Mouse (Mus musculus): ENCODE results near the gene Ptpru.

The Ptpru gene

DNA sequence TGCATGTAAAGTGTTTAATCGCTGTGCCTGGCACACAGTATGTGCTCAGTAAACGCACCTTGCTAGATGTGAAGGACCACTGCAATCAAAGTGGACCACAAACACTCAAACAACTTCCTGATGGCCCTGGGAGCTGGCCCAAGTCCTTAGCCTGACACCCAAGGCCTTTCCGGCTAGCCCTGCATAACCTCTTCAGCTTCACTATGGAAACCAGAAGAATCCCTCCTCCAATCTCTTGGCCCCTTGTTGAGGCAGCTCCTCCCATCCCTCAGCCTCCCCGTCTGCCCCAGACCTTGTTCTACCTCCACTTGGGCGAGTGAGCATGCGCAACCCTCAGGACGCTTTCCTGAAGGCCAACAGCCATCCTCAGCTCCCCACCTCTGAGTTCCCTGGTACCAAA, 51.3 kb downstream of the Ptpru start:
- in situ Hi-C loops (cut with MboI, MseI) = no loop called here

DNA sequence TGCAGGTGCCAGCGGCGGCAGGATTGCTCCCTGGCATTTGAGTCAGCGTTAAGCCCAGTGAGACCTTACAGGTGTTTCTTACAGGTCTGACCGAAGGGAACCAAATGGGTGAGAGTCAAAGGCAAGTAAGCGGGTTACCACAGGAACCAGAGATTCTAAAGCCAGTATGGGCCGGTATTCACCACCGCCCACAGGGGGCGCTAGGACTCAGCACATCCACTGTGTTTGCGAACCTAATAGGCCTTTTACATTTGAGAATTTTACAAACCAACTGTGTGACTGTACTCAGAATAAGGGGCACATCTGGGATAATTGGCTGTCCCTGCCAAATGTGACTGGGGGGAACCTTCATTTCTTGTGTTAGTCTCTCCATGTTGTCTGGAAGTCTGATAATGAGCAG, 54.1 kb downstream of the Ptpru start:
- in situ Hi-C loops (cut with MboI, MseI) = no loop called here

DNA sequence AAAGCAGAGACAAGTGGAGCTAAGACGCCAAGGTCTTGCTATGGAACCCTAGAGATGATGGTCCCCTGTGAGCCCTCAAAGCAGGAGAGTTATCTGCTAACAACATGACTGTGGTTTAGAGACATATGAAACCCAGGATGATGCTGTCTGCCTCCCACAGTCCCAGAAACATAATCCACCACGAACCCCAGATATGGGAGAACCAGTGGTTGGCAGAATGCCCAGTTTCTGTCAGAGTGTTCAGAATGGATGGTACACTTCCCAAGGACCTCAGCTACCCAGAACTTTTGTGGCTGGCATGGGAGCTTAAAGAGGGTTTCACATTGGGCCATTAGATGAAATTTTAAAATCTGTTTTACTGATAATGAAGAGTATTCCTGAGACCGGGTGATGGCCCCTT, 57.1 kb downstream of the Ptpru start:
- in situ Hi-C loops (cut with MboI, MseI) = no loop called here

DNA sequence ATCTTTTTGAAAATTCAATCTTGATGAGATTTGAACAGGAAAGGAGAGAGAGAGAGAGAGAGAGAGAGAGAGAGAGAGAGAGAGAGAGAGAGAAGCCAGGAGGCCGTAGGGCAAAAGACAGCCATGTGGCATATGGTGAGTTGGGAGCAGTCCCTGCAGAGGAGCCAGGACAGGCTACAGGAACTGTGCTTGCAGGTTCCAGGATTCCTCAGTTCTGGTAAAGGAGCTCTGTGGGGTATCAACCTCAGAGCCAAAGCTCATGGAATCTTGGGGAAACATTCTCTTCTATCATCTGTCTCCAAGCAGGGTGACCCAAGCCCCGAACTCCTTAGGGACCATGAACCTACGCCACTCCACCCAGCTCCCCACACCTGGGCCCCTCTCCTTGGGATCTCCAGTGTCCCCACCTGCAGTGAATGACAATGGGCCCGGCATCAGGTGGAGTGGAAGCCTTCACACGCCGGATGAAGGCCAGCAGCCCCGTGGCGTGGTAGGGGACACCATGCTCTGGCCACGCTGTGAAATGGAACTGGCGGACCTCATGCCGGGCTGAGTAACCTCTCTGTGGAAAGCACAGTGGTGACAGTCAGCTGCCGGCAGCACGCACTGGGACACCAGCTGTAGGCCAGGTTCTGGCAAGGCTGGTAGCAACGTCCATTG, 59.3 kb downstream of the Ptpru start:
- in situ Hi-C loops (cut with MboI, MseI) = no loop called here

DNA sequence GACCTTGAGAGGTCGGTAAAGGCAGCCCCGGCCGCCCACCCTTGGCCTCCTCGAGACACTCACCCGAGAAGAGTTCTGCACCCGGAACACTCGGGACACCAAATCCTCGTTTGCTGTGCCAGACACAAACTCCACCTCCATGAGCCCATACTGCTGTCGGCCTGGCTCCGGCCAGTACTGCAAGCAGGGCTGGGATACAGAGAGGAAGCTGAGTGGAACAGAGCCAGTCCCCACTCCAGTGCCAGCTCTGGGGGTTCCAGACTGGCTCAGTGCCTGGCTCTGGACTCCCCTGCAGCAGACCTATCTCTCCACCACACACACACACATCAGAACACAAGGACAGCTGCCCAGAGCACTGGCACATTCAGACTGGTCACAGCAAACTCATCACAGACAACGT, 66.7 kb downstream of the Ptpru start:
- in situ Hi-C loops (cut with MboI, MseI) = no loop called here

DNA sequence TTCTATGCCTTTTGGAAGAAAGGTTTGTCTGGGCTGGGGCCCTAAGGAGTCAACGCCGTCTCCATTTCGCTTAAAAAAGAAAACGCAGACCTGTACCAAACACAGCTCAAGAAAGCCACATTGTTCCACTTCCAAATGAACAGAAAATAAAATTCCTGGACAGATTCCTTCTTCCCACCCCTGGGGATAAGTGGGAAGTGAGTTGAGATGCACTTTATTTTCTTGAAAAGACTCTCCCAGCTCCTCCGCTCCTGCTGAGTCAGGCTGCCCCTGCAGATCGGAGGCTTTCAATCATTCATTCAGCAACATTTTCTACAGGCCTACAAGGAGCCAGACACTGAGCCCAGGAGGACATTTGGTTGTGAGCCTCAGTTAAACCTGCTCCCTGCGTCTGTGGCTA, 74.2 kb downstream of the Ptpru start:
- in situ Hi-C loops (cut with MboI, MseI) = no loop called here

DNA sequence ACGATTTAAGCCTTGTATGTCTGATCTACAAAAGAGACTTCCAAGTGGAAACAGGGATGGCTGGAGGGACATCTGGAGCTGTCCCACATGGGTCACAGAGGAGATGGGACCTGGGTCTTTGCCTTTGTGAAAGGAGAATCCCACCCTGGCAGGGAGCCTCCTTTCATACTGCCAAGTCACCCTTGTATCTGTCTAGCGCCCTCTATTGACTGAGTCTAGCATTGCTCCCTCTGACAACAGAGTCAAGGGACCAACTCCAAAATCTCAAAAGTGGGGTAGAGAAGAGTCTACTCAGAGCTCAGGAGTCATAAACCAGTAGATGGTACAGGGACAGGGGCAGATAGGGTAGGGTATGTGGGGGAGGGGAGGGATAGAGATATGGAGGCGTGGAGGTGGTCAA, 74.6 kb downstream of the Ptpru start:
- in situ Hi-C loops (cut with MboI, MseI) = no loop called here

DNA sequence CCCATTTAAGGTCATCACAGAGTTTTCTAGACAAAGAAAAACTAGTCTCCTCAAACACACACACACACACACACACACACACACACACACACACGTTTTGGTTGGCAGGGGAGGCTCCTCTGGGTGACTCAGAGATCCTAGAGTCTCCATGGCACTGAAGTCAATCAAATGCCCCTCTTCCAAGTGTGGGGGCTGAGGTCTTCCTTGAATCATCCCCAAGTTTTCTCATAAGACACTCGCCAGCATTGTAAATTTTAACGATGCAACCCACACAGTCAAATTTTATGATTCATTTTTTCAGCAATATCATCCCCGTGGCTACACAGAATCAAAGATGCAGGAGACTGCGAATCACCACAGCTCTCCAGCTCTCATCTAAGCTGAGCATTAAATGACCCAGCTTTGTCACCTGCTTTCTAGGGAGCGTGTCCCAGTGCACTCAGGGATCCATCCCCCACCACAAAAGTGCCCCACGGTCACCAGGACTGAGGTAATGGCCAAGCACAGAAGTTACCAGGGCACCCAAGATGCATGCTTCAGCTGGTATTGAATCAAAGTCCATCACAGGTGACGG, 75.8 kb downstream of the Ptpru start:
- in situ Hi-C loops (cut with MboI, MseI) = no loop called here

DNA sequence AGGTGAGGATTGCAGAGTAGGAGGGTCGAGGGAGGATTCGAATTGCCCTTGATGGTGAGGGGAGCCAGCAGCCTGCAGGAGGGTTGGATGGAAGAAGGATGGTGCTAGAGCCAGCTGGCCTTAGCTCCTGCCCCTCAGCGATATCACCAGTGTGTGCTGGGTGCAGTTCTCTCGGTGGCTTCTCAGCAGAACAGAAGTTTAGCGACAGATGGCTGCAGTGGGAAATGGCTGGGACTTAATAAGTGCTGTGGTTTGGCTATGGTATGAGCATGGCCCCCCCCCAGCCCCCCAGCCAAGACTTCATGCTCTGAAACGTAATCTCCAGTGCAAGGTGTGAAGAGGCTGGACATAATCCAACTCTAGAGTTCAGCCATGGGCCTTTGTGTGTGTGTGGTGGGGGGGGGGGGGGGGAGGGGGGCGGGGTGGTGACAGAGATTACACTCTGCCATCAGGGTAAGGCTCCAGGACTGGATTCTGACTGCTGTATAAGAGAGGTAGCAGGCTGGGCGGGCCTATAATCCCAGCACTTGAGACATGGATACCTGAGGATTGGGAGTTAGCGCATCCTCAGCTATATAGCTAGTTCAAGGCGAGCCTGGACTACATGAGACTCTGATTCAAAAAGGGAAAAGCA, 85.8 kb downstream of the Ptpru start:
- in situ Hi-C loops (cut with MboI, MseI) = no loop called here

DNA sequence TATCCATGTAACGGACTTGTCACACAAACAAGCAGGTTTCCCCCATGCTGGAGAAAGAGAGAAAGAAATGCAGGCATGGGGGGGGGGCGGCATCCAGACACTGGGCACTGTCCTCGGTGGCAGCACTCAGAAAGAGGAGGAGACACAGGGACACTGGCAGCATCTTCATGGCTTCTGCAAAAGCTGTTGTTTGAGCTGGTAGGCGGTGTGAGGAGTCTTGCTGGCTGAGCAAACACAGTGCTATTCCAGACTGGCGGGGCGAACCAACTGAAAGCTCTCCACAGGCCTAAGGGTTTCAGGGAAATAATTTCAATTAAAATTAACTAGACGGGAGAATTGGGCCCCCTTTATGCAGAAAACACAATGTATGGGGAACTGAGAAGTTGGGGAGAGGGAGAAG, 86.5 kb downstream of the Ptpru start:
- in situ Hi-C loops (cut with MboI, MseI) = no loop called here

DNA sequence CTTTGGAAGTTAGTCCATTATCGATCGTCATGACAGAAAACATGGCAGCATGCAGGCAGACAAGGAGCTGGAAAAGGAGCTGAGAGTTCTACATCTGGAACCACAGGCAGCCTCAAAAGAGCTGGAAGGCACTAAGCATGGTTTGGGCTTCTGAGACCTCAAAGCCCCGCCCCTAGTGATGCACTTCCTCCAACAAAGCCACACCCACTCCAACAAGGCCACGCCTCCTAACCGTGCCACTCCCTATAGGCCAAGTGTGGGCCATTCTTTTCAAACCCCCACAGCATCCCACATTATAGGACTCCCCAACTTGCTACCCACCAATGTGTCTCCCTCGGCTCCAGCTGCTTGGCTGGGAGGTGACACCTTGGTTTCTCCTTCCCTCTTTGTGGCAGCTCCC, 88.3 kb downstream of the Ptpru start:
- in situ Hi-C loops (cut with MboI, MseI) = no loop called here

DNA sequence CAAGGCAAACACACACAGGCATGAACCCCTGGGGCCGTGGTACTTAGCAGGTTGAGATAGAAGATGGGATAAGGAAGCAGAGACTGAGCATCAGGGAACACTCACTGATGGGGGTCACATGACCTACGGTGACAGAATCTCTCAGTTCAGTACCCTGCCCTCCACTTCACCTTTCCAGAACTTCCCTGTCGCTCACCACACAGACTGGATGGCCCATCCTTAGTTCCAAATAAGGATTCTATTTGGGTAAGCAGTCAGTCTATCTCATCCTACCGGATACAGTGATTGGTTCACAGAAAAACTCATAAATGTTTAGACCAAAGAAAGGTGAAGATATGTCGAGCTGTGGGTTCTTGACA, 93.4 kb downstream of the Ptpru start:
- in situ Hi-C loops (cut with MboI, MseI) = no loop called here

DNA sequence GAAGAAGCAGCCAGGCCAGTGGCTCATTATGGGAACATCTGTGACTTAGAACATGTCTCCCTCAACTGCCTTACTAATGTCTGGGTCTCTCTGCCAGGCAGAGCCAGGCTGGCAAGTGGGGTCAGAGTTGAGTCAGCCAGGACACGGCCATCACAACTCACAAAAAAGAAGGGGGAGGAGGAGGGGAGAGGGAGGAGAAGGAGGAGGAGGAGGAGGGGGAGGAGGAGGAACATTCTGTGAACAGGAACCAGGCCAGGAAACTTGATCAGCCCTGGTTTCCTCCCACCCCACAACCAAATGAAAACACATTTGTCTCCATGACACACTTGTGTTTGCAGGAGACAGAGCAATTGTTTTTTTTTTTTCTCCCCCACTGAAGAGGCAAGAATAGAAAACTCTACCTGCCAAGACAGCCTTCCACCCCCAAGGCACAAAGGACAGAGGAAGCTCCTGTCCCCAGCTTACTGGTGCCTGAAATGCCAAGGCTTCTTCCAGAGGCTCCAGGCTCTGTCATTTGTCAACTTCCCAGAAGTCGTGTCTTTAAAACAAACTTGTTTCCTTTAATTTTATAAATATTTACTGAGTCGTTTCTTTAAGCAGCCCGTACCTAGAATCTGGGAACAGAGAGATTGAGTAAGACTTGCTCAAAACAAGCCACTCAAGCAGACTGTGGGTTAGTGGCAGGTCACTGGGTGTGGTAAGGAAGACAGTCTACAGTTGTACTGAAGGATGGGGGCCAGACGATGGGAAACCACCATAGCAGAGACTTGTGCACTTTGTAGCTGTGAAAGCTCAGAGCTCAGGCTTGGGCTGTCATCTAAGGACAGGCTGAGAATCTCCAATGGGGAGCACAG, 94.0 kb downstream of the Ptpru start:
- in situ Hi-C loops (cut with MboI, MseI) = no loop called here

DNA sequence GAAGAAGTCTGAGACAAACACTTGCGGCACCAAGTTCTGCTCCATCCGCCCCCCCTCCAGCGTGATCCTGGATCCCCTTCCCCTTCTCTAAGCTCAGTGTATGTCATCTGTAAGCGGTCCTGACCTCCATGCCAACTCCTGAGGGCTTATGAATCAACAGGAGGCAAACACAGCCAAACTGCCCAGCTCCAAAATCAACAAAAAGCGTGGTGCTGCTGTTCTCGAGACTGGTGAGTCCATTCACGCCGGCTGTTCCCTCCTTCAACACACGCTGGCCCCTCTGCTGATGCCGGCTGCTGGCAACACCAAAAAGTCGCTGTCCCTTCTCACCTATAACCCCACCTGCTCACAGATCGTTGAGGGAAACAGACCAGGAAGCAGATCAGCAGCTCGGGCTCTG, 95.1 kb downstream of the Ptpru start:
- in situ Hi-C loops (cut with MboI, MseI) = no loop called here

DNA sequence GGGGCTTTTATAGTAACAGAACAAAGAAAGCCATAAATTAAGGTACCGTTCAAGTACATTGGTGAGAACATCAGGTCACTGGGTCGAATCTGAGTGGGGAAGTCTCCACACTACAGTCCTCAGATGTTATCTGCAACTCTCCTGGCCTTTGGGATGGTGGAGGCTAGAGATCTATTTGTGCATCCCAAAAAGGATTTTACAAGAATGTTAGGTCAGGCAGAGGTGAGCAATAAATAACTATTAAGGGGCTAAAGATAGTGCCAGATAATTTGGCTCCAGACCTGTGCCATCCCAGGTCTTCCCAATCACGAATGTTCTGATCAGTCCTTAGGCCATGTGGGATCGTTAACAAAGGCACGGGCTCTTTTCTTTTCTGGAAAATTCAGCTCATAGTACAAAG, 97.5 kb downstream of the Ptpru start:
- in situ Hi-C loops (cut with MboI, MseI) = no loop called here

DNA sequence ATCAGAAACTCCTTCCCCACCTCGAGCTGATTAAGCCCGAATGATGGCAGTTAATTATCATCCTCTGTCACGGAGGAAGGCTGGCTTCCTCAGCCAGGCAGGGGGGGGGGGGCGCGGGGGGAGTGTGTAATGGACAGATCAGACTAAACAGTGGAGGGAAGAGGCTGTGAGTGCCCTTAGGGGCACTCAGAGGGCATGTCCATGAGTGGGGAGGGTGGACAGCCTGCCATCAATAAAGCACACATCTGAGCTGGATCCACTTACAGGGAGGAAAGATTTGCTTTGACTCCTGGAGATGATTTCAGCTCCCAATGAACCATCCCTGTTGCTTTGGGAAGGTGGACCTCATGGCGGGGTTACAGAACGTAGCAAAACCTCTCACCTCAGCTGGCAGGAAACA, 109.5 kb downstream of the Ptpru start:
- in situ Hi-C loops (cut with MboI, MseI) = no loop called here

DNA sequence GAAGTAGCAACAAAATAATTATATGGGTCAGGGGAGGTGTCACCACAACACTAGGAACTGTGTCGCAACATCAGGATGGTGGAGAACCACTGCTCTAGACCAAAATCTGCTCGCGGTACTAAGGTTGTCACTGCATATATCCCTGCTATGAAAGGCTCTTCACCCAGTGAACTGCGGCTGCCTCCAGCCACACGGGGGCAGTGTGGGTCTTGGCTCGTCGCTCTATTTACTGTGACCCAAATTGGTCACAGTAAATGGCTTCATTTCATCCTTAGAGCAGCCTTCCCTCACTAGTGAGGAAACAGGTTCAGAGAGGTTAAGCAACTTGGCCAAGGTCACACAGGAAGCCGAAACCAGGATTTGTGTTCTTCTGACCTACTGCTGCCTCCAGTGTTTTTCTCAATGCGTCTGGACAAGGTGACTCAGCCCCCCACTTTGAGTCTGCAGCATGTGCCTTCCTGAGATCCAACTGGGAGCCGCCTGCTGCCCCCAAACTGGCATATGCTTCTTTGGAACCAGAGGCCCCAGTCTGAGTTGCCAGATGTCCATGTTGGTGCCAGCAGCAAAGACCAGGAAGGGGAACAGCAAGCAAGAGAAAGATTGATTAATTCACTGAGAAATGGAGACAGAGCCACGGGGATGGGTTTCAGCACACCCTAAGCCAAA, 114.5 kb downstream of the Ptpru start:
- in situ Hi-C loops (cut with MboI, MseI) = no loop called here

DNA sequence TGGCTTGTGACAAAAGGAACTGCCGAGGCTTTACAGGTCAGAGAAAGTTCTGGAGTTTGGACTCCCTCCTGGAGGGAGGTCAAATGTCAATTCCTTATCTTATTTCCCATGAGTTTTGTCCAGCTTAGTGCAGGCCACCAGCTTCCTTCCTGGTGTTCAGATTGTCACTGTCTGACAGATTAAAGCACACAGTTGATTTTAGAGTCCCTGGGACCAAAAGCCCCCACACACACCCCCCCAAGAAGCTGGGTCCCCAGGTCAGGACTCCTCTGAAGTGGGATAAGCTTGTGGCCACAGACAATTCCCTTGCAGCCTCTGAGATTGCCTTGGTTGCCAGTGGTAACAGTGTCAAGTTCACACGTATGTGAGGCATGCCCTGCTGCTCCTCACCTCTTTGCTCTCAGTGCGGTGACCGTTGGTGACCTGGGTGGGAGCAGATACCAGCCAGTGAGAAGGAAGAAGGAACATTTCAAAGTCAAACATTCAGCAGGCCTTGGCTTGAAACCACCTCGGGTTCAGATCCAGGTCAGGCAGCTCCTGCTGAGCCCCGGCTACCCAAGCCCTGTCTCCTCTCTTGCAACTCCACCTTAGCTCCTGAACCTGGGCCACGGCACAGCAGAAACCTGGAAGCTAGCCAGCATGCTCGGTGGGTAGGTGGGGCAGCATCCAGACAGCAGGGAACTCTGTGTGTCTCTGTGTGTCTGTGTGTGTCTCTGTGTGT, 115.8 kb downstream of the Ptpru start:
- in situ Hi-C loops (cut with MboI, MseI) = no loop called here

DNA sequence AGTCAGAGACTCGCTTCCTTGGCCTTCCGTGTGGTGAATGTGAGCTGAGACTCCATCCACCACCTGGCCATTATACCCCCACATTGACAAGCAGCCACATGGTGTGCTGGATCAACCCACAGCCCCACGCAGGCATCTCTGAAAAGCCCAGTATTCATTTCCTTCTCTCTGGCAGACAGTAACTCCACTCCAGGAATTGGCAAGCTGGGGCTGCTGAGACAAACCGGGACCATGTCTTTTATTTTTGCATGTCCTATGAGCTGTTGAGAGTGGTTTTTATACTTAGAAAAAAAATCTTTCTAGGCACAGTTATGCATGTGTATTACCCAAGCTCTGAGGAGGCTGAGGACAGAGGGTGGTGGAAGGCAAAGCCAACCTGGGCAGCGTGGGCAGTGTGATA, 118.9 kb downstream of the Ptpru start:
- in situ Hi-C loops (cut with MboI, MseI) = no loop called here
